Mouse (Mus musculus): ENCODE measurements around the gene Ywhaq. TPM values are rescaled to one million over a fixed set of nuclear protein-coding genes. Genes with fewer than 3 reads are reported as not detected.
A peak's percentile ranks its signal among the peaks of the same experiment; 100 is the strongest.
"Not testable (repeated sequence)": the region's sequence is repeated elsewhere in the genome, so short reads cannot be mapped to it uniquely, and the experiment has no call there.

Gene Ywhaq
- polyA plus RNA-seq, 1 experiment from 2014 or later: 161 TPM

DNA sequence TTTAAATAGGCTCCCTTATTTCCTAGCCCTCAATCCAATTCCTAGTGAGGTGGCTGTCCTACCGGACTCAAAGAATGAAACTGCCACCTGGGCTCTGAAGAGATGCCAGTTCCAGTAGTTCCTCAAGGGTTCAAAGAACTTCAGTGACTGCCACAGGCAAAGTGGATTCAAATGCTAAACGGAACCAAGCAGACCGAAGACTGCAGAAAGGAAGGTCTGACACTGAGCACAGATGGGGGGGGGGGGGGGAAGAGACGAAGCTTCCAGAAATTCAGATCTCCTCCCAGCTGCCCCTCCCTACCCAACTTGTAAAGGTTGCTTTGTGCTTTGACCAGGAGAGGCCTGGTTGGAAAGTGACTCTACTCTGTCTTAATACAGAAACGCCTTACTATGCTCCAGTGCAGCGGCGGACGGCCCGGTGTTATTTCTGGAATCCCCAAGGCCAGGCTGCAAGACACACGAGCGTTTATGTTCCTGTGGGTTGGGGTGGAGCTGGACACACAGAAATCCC, 1.2 kb upstream of the Ywhaq start:
- H3K9ac ChIP-seq (ENCODE audit: low read depth, low read length): peak overlapping the region; percentile 5; the same call in 1 of the 2 replicates
- H3K4me2 ChIP-seq (ENCODE audit: low read depth, low read length): peak overlapping the region; percentile 94
- peaks cover 32% of the 10 kb centered on the region for H3K4me1 ChIP-seq (ENCODE audit: control insufficient read depth, low read depth, low read length)
- 57% methylated on average over 11 of the region's 11 CpGs for WGBS (ENCODE audit: insufficient replicate concordance)
- no peak for ATAC-seq (ENCODE audit: low read depth)
- no peaks in the 10 kb centered on the region for H3K27me3 ChIP-seq (ENCODE audit: control insufficient read depth, insufficient read depth, low read depth, low read length)
- H3K36me3 ChIP-seq (ENCODE audit: control insufficient read depth, insufficient read depth): peaks cover 12% of the 10 kb centered on the region
- peak overlapping the region; percentile 88; the same call in 1 of the 2 replicates for H3K4me3 ChIP-seq (ENCODE audit: low read depth, low read length)
- no peaks in the 10 kb centered on the region for H3K9me3 ChIP-seq (replicated peaks; ENCODE audit: control insufficient read depth, low read length)
- H3K27ac ChIP-seq (ENCODE audit: low read length): no peak overlapping the region

DNA sequence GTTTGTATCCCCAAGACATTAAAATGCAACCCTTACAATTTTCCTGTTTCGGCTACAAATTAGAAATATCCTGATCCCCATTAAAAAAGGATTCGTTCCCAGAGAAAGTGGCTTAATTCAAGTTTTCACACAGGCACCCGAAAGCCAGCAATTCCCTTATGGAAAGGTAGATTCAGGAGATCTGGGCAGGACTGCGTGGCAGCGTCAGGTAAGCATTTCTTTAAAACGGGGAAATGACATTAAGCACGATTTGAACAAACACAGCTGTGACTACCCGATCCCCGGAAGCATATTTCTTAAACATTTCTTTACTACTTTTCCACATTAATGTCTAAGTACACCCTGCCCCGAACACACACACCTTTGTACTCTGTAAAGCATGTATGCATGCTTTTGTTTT, 646 bp upstream of the Ywhaq start:
- Histone ChIP-seq H3K9me3 (replicated peaks; ENCODE audit: control insufficient read depth, low read length) (no peaks in the 10 kb centered on the region; the same call in 1 of the 2 replicates), H3K9ac (ENCODE audit: low read depth, low read length) (peak overlapping the region; percentile 68), H3K27me3 (ENCODE audit: control insufficient read depth, insufficient read depth, low read depth, low read length) (no peaks in the 10 kb centered on the region), H3K27ac (ENCODE audit: low read length) (peak overlapping the region; percentile 98), H3K4me2 (ENCODE audit: low read depth, low read length) (peak overlapping the region; percentile 94), H3K36me3 (ENCODE audit: control insufficient read depth, insufficient read depth) (peaks cover 16% of the 10 kb centered on the region), H3K4me1 (ENCODE audit: control insufficient read depth, low read depth, low read length) (peaks cover 32% of the 10 kb centered on the region), H3K4me3 (ENCODE audit: low read depth, low read length) (peak overlapping the region; percentile 88)
- no peak for ATAC-seq (ENCODE audit: low read depth)
- WGBS (ENCODE audit: insufficient replicate concordance): 11% methylated on average over 10 of the region's 10 CpGs

DNA sequence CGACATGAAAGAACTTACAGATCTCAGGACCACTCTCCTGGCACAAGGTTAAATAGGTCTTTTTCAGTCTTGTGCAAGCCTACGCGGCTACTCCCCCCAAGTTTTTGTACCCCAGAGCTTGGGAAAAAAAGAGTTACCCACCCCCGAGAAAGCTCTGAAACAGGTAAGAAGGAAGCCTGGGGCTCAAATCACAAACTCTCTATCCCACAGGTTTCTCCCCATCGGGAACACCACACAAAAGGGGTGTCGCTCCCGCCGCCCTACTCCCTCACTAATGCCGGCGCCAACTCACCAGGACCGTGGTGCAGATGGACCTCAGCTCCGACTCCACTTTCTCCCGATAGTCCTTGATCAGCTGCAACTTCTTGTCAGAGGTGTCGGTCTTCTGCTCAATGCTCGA, 931 bp downstream of the Ywhaq start:
- H3K4me1 ChIP-seq (ENCODE audit: control insufficient read depth, low read depth, low read length): peaks cover 29% of the 10 kb centered on the region
- H3K9me3 ChIP-seq (replicated peaks; ENCODE audit: control insufficient read depth, low read length): no peaks in the 10 kb centered on the region; the same call in 1 of the 2 replicates
- peak overlapping the region; percentile 75 for H3K9ac ChIP-seq (ENCODE audit: low read depth, low read length)
- no peak for ATAC-seq (ENCODE audit: low read depth)
- H3K36me3 ChIP-seq (ENCODE audit: control insufficient read depth, insufficient read depth): peaks cover 16% of the 10 kb centered on the region
- peak overlapping the region; percentile 94 for H3K4me2 ChIP-seq (ENCODE audit: low read depth, low read length)
- H3K27me3 ChIP-seq (ENCODE audit: control insufficient read depth, insufficient read depth, low read depth, low read length): no peaks in the 10 kb centered on the region
- under 1% methylated on average over 13 of the region's 15 CpGs for WGBS (ENCODE audit: insufficient replicate concordance)
- no peak overlapping the region for H3K27ac ChIP-seq (ENCODE audit: low read length)
- peak overlapping the region; percentile 88 for H3K4me3 ChIP-seq (ENCODE audit: low read depth, low read length)

DNA sequence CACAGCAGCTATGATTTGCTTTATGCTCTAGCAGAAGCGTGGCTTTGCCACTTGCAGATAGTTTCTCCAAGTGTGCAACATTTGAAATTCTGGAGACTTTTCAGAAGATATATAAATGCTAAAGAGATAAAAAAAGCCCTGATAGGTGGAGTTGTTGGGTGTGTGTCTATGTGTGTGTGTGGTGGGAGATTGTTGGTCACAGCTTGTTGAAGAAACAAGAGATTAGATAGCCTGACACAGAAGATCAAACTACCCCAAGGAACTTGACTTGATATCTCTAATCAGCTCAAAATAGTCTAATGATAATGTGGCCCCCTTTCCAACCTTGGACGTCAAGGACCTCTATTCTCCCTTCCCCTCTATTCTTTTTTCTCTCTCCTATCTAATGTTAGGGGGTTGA, 6.8 kb downstream of the Ywhaq start:
- Histone ChIP-seq H3K27ac (ENCODE audit: low read length) (peak overlapping the region; percentile 33; the same call in 1 of the 2 replicates), H3K9me3 (replicated peaks; ENCODE audit: control insufficient read depth, low read length) (no peaks in the 10 kb centered on the region; the same call in 1 of the 2 replicates), H3K4me3 (ENCODE audit: low read depth, low read length) (no peak overlapping the region), H3K4me1 (ENCODE audit: control insufficient read depth, low read depth, low read length) (peaks cover 19% of the 10 kb centered on the region), H3K36me3 (ENCODE audit: control insufficient read depth, insufficient read depth) (peaks cover 21% of the 10 kb centered on the region), H3K27me3 (ENCODE audit: control insufficient read depth, insufficient read depth, low read depth, low read length) (no peaks in the 10 kb centered on the region), H3K4me2 (ENCODE audit: low read depth, low read length) (no peak overlapping the region), H3K9ac (ENCODE audit: low read depth, low read length) (no peak overlapping the region)
- 35% methylated on average over 2 of the region's 2 CpGs for WGBS (ENCODE audit: insufficient replicate concordance)
- ATAC-seq (ENCODE audit: low read depth): peak; percentile 64

DNA sequence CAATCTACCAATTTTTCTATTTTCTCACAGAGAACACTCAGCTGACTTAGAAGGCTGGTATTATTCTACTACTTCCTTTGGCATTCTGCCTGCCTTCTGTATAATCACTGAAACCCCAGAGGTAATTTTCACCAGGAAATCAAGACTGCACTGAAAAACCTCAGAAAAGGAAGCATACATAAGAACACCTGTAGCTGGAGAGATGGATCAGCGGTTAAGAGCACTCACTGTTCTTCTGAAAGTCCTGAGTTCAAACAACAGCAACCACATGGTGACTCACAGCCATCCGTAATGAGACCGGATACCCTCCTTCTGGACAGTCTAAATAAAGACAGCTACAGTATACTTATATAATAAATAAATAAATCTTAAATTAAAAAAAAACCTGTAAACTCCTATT, 7.8 kb downstream of the Ywhaq start:
- no peak overlapping the region for H3K4me2 ChIP-seq (ENCODE audit: low read depth, low read length)
- no peak overlapping the region for H3K4me3 ChIP-seq (ENCODE audit: low read depth, low read length)
- no peak overlapping the region for H3K27ac ChIP-seq (ENCODE audit: low read length)
- no peaks in the 10 kb centered on the region; the same call in 1 of the 2 replicates for H3K9me3 ChIP-seq (replicated peaks; ENCODE audit: control insufficient read depth, low read length)
- H3K4me1 ChIP-seq (ENCODE audit: control insufficient read depth, low read depth, low read length): peaks cover 11% of the 10 kb centered on the region
- WGBS (ENCODE audit: insufficient replicate concordance): 92% methylated on average over 3 of the region's 3 CpGs
- no peaks in the 10 kb centered on the region for H3K27me3 ChIP-seq (ENCODE audit: control insufficient read depth, insufficient read depth, low read depth, low read length)
- peaks cover 16% of the 10 kb centered on the region for H3K36me3 ChIP-seq (ENCODE audit: control insufficient read depth, insufficient read depth)
- no peak overlapping the region for H3K9ac ChIP-seq (ENCODE audit: low read depth, low read length)
- ATAC-seq (ENCODE audit: low read depth): no peak

DNA sequence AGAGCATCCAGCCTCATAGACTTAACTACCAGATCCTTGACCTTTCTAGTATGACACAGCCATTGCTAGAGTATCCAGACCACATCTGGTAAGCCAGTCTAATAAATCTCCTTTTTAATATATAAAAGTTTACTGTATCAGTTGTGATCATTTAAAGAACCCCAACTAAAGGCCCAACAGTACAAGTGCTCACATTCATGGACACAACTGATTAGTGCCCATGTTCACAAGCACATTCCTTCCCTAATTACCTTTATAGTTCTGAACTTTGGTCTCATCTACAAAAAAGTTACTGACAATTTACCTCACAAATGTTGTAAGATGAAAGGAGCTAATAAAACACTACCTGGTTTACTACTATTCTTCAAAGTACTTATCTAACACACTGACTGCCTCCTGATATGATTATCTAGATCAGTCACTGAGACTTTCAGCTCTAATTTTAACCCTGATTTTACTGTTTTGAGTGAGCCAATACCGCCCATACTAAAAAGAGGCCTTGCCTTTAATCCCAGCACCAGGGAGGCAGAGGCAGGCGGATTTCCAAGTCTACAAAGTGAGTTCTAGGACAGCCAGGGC, 8.6 kb downstream of the Ywhaq start:
- Histone ChIP-seq H3K27me3 (ENCODE audit: control insufficient read depth, insufficient read depth, low read depth, low read length) (no peaks in the 10 kb centered on the region), H3K4me1 (ENCODE audit: control insufficient read depth, low read depth, low read length) (peaks cover 7% of the 10 kb centered on the region), H3K4me3 (ENCODE audit: low read depth, low read length) (no peak overlapping the region), H3K27ac (ENCODE audit: low read length) (no peak overlapping the region), H3K9ac (ENCODE audit: low read depth, low read length) (no peak overlapping the region), H3K36me3 (ENCODE audit: control insufficient read depth, insufficient read depth) (peaks cover 10% of the 10 kb centered on the region), H3K4me2 (ENCODE audit: low read depth, low read length) (no peak overlapping the region), H3K9me3 (replicated peaks; ENCODE audit: control insufficient read depth, low read length) (no peaks in the 10 kb centered on the region; the same call in 1 of the 2 replicates)
- WGBS (ENCODE audit: insufficient replicate concordance): 81% methylated on average over 2 of the region's 2 CpGs
- no peak for ATAC-seq (ENCODE audit: low read depth)

DNA sequence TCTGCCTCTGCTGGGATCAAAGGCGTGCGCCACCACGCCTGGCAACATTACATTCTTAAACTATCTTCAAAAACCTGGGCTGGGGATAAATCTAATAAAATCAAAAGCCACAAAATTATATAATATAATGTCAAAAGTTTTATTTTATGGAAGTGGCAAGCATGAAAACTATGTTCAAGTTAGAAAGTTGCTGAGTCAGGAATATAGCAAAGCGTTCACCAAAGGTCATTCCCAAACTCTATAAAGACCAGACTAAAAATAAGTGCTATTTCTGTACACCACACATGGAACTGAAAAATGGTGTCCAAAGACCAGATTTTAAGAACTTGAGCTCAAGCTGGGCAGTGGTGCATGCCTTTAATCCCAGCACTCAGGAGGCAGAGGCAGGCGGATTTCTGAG, 14.7 kb downstream of the Ywhaq start:
- Histone ChIP-seq H3K4me1 (ENCODE audit: control insufficient read depth, low read depth, low read length) (no peaks in the 10 kb centered on the region), H3K9ac (ENCODE audit: low read depth, low read length) (no peak overlapping the region), H3K4me3 (ENCODE audit: low read depth, low read length) (no peak overlapping the region), H3K27ac (ENCODE audit: low read length) (no peak overlapping the region), H3K27me3 (ENCODE audit: control insufficient read depth, insufficient read depth, low read depth, low read length) (no peaks in the 10 kb centered on the region), H3K36me3 (ENCODE audit: control insufficient read depth, insufficient read depth) (no peaks in the 10 kb centered on the region; the same call in 1 of the 2 replicates), H3K9me3 (replicated peaks; ENCODE audit: control insufficient read depth, low read length) (no peaks in the 10 kb centered on the region), H3K4me2 (ENCODE audit: low read depth, low read length) (no peak overlapping the region)
- 89% methylated on average over 5 of the region's 5 CpGs for WGBS (ENCODE audit: insufficient replicate concordance)
- ATAC-seq (ENCODE audit: low read depth): no peak

DNA sequence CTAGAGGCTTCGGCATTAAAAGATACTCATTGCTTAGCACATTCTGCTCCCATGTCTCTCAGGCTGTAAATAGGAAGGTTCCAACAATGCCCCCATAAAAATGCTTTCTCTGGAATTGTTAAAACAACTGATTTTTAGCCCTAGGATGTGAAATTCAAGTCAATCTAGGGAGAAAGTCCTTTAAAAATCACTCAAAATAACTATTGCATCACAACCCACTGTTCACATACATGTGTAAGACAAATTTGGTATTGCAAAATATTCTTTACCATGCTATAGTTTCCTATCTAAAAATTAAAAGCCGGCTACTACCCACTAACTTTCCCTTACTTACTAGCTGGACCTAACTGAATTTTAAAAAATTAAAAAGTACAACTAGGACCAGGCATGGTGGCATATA, 31.2 kb downstream of the Ywhaq start:
- 82% methylated on average over 2 of the region's 2 CpGs for WGBS (ENCODE audit: insufficient replicate concordance)
- Histone ChIP-seq H3K9ac (ENCODE audit: low read depth, low read length) (no peak overlapping the region), H3K27me3 (ENCODE audit: control insufficient read depth, insufficient read depth, low read depth, low read length) (no peaks in the 10 kb centered on the region), H3K4me2 (ENCODE audit: low read depth, low read length) (no peak overlapping the region), H3K4me1 (ENCODE audit: control insufficient read depth, low read depth, low read length) (no peaks in the 10 kb centered on the region), H3K27ac (ENCODE audit: low read length) (no peak overlapping the region), H3K36me3 (ENCODE audit: control insufficient read depth, insufficient read depth) (peaks cover 16% of the 10 kb centered on the region), H3K4me3 (ENCODE audit: low read depth, low read length) (no peak overlapping the region), H3K9me3 (replicated peaks; ENCODE audit: control insufficient read depth, low read length) (no peaks in the 10 kb centered on the region)
- no peak for ATAC-seq (ENCODE audit: low read depth)

DNA sequence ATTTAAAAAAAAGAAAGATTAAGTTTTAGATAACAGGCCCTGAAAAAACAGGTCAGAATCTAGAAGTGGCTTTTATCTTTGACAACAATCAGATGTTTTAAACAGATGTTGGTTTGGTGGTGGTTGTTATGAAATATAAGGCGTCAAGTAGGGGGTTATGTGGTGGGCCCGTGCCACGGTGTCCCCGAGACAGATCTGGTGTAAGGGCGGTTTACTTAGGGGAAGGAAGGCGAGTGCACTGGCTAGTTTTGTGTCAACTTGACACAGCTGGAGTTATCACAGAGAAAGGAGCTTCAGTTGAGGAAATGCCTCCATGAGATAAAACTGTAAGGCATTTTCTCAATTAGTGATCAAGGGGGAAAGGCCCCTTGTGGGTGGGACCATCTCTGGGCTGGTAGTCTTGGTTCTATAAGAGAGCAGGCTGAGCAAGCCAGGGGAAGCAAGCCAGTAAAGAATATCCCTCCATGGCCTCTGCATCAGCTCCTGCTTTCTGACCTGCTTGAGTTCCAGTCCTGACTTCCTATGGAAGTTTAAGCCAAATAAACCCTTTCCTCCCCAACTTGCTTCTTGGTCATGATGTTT, 38.6 kb downstream of the Ywhaq start:
- Histone ChIP-seq H3K27ac (ENCODE audit: low read length) (peak overlapping the region; percentile 69), H3K4me1 (ENCODE audit: control insufficient read depth, low read depth, low read length) (peaks cover 22% of the 10 kb centered on the region), H3K4me2 (ENCODE audit: low read depth, low read length) (peak overlapping the region; percentile 22; the same call in 1 of the 2 replicates)
- H3K9me3 ChIP-seq (replicated peaks; ENCODE audit: control insufficient read depth, low read length); H3K4me3 ChIP-seq (ENCODE audit: low read depth, low read length); H3K9ac ChIP-seq (ENCODE audit: low read depth, low read length); H3K27me3 ChIP-seq (ENCODE audit: control insufficient read depth, insufficient read depth, low read depth, low read length); H3K36me3 ChIP-seq (ENCODE audit: control insufficient read depth, insufficient read depth): not testable (repeated sequence)
- 14% methylated on average over 6 of the region's 6 CpGs for WGBS (ENCODE audit: insufficient replicate concordance)
- peak; percentile 56 for ATAC-seq (ENCODE audit: low read depth)

All from liver, embryonic 16.5 days (tissue).